Mouse (Mus musculus) gastrocnemius, adult 2 months (tissue): Measurements from ENCODE around the gene Magoh. TPM values are rescaled to one million over a fixed set of nuclear protein-coding genes. Genes with fewer than 3 reads are reported as not detected.
A peak's percentile ranks its signal among the peaks of the same experiment; 100 is the strongest.

ENCODE experiments used
- DNase-seq: peaks from one replicate; pipeline ENCODE4 v3.0.0; 2022
- H3K27ac ChIP-seq: fragments of 200-600 bp; 2 replicates; pipeline ENCODE4 v1.8.1; 2022; ENCODE audit warnings: mild to moderate bottlenecking
- H3K4me3 ChIP-seq: fragments of 200-600 bp; 2 replicates; pipeline ENCODE4 v1.8.1; 2022; ENCODE audit warnings: mild to moderate bottlenecking, moderate library complexity
- CTCF ChIP-seq: fragments of 200-600 bp; IDR thresholded peaks from 2 replicates; pipeline ENCODE4 v1.8.1; 2022; ENCODE audit warnings: antibody characterized with exemption, mild to moderate bottlenecking, moderate library complexity
- intact Hi-C: fragments of 180-260 bp; cut with DNase I; formaldehyde crosslinking; loops from one replicate; pipeline ENCODE4 v1.15.1; 2025
- long read RNA-seq, 2 experiments: library from polyadenylated mRNA; stranded (forward); transcript quantifications; one replicate each; pipeline ENCODE4 v2.0.0; 2021
- total RNA-seq, 2 experiments: library from RNA; stranded (reverse); gene quantifications; 2 replicates each; pipeline ENCODE4 v1.2.3; 2021

The Magoh gene
- 10 to 100 TPM; 25.6 to 30.0 TPM for total RNA-seq
- long read RNA-seq, experiment 1, transcript Magoh-201 (5 exons, 692 nt), result major isoform, 12 of 12 reads
- long read RNA-seq, experiment 1, partial matches to known transcripts, result 0 of 12 reads
- long read RNA-seq, experiment 1, other reads (novel, unspliced or antisense), result 0 of 12 reads
- long read RNA-seq, experiment 2, transcript Magoh-201 (5 exons, 692 nt), result major isoform, 8 of 8 reads
- long read RNA-seq, experiment 2, partial matches to known transcripts, result 0 of 8 reads
- long read RNA-seq, experiment 2, other reads (novel, unspliced or antisense), result 0 of 8 reads

- H3K27ac ChIP-seq, result peak within 1 kb of the TSS; percentile 96
- DNase-seq, result peak; percentile 97
- intact Hi-C loops, result no loop called here
- no peak for TF ChIP-seq CTCF
- H3K4me3 ChIP-seq, result peak within 1 kb of the TSS; percentile 77
Measured at GRCm38 (mm10) chr4:107879254-107880050, at the start of gene Magoh. TSS of gene Magoh (plus strand) at chr4:107879755.

- DNase-seq, result no peak
- Histone ChIP-seq H3K4me3 (no peak overlapping the region), H3K27ac (no peak overlapping the region)
- no peak for TF ChIP-seq CTCF
- intact Hi-C loops, result no loop called here
Measured at GRCm38 (mm10) chr4:107830189-107830588, 49.4 kb upstream of the Magoh start.

- no peak overlapping the region for H3K27ac ChIP-seq
- TF ChIP-seq CTCF, result no peak
- H3K4me3 ChIP-seq, result no peak overlapping the region
- DNase-seq, result no peak
- intact Hi-C loops, result no loop called here
Measured at GRCm38 (mm10) chr4:107830821-107831221, 48.7 kb upstream of the Magoh start.

GRCm38 (mm10) chr4:107831678-107832077, 47.9 kb upstream of the Magoh start:
- Histone ChIP-seq H3K27ac (no peak overlapping the region), H3K4me3 (no peak overlapping the region)
- intact Hi-C loops, result no loop called here
- no peak for TF ChIP-seq CTCF
- DNase-seq, result no peak

- H3K4me3 ChIP-seq, result no peak overlapping the region
- intact Hi-C loops, result no loop called here
- TF ChIP-seq CTCF, result no peak
- H3K27ac ChIP-seq, result no peak overlapping the region
- no peak for DNase-seq
Measured at GRCm38 (mm10) chr4:107833525-107833924, 46.0 kb upstream of the Magoh start.

- intact Hi-C loops, result no loop called here
- no peak for TF ChIP-seq CTCF
- no peak overlapping the region for H3K4me3 ChIP-seq
- DNase-seq, result no peak
- H3K27ac ChIP-seq, result no peak overlapping the region
Measured at GRCm38 (mm10) chr4:107834643-107835314, 44.8 kb upstream of the Magoh start.

GRCm38 (mm10) chr4:107835508-107835909, 44.0 kb upstream of the Magoh start:
- intact Hi-C loops, result no loop called here
- Histone ChIP-seq H3K27ac (no peak overlapping the region), H3K4me3 (no peak overlapping the region)
- TF ChIP-seq CTCF, result no peak
- no peak for DNase-seq

- no peak for DNase-seq
- intact Hi-C loops, result no loop called here
- Histone ChIP-seq H3K27ac (no peak overlapping the region), H3K4me3 (no peak overlapping the region)
- no peak for TF ChIP-seq CTCF
Measured at GRCm38 (mm10) chr4:107836758-107837157, 42.8 kb upstream of the Magoh start.

GRCm38 (mm10) chr4:107837910-107838309, 41.6 kb upstream of the Magoh start:
- H3K27ac ChIP-seq, result no peak overlapping the region
- DNase-seq, result no peak
- no peak overlapping the region for H3K4me3 ChIP-seq
- intact Hi-C loops, result no loop called here
- no peak for TF ChIP-seq CTCF

GRCm38 (mm10) chr4:107843687-107844086, 35.9 kb upstream of the Magoh start:
- no peak for TF ChIP-seq CTCF
- intact Hi-C loops, result no loop called here
- DNase-seq, result no peak
- Histone ChIP-seq H3K4me3 (no peak overlapping the region), H3K27ac (no peak overlapping the region)

- DNase-seq, result peak; percentile 77
- Histone ChIP-seq H3K27ac (no peak overlapping the region), H3K4me3 (no peak overlapping the region)
- TF ChIP-seq CTCF, result peak; percentile 95
- intact Hi-C loops, result loop anchor here (1.0 kb wide), 1 partner anchor 107 kb away; no protein-coding TSS in a partner anchor
Measured at GRCm38 (mm10) chr4:107844971-107845370, 34.6 kb upstream of the Magoh start.

- no peak for DNase-seq
- intact Hi-C loops, result no loop called here
- Histone ChIP-seq H3K4me3 (no peak overlapping the region), H3K27ac (no peak overlapping the region)
- TF ChIP-seq CTCF, result no peak
Measured at GRCm38 (mm10) chr4:107846795-107847194, 32.8 kb upstream of the Magoh start.

GRCm38 (mm10) chr4:107848546-107848945, 31.0 kb upstream of the Magoh start:
- TF ChIP-seq CTCF, result no peak
- no peak for DNase-seq
- Histone ChIP-seq H3K4me3 (no peak overlapping the region), H3K27ac (no peak overlapping the region)
- intact Hi-C loops, result no loop called here
